Mouse (Mus musculus) hindbrain, embryonic 11.5 days (tissue): ENCODE measurements at regions not wholly inside any gene's neighbourhood (a gene's known extent, or its start where the extent isn't known, plus 50 kb on each side); places are given as distances from the start of the nearest gene placed in this dataset.
A peak's percentile ranks its signal among the peaks of the same experiment; 100 is the strongest.

Source experiments
- ATAC-seq: fragments of 200-750 bp; cut with Nextera tagmentation; 2 replicates; pipeline ENCODE4 v1.8.0; 2017; ENCODE audit warnings: mild to moderate bottlenecking, moderate TSS enrichment, moderate library complexity; ENCODE audit not compliant: low FRiP score
- DNase-seq: peaks from one replicate; pipeline ENCODE4 v3.0.0-alpha.2; 2015; ENCODE audit warnings: low spot score
- H3K27ac ChIP-seq: fragments of 300-500 bp; sonication (generic); 2 replicates; pipeline ENCODE4 v1.5.1; 2014; ENCODE audit warnings: mild to moderate bottlenecking, low read depth, low read length
- H3K27me3 ChIP-seq: fragments of 300-500 bp; sonication (generic); 2 replicates; pipeline ENCODE4 v1.6.1; 2014; ENCODE audit warnings: mild to moderate bottlenecking, low read length, moderate library complexity, mixed read lengths; ENCODE audit not compliant: control insufficient read depth, insufficient read depth
- H3K36me3 ChIP-seq: fragments of 300-500 bp; sonication (generic); 2 replicates; pipeline ENCODE4 v1.6.1; 2014; ENCODE audit warnings: mild to moderate bottlenecking, low read length, moderate library complexity, mixed read lengths; ENCODE audit not compliant: control insufficient read depth, insufficient read depth
- H3K4me1 ChIP-seq: fragments of 300-500 bp; sonication (generic); replicated peaks from 2 replicates; pipeline ENCODE4 v1.6.1; 2014; ENCODE audit warnings: low read length, mixed read lengths; ENCODE audit not compliant: control insufficient read depth, insufficient read depth
- H3K4me2 ChIP-seq: fragments of 300-500 bp; sonication (generic); replicated peaks from 2 replicates; pipeline ENCODE4 v1.6.1; 2014; ENCODE audit warnings: mild to moderate bottlenecking, low read depth, low read length
- H3K4me3 ChIP-seq: fragments of 300-500 bp; sonication (generic); 2 replicates; pipeline ENCODE4 v1.5.1; 2014; ENCODE audit warnings: low read depth, low read length
- H3K9ac ChIP-seq: fragments of 300-500 bp; sonication (generic); 2 replicates; pipeline ENCODE4 v1.6.1; 2014; ENCODE audit warnings: low read depth, low read length
- H3K9me3 ChIP-seq: fragments of 300-500 bp; sonication (generic); 2 replicates; pipeline ENCODE4 v1.6.1; 2016; ENCODE audit warnings: low read length; ENCODE audit not compliant: control insufficient read depth
- WGBS: fragments of 180-500 bp; shearing (Covaris S2); extraction: QIAGEN DNeasy Blood & Tissue Kit; methylation state at CpG from one replicate; pipeline ENCODE4 v1.1.7; 2014; 5-methylcytosine and 5-hydroxymethylcytosine counted together

GRCm38 (mm10) chr13:80502927-80503326 is 380.3 kb upstream of the Arrdc3 start:
- Histone ChIP-seq H3K9ac (no peak overlapping the region), H3K27me3 (no peaks in the 10 kb centered on the region), H3K9me3 (no peaks in the 10 kb centered on the region), H3K4me1 (no peaks in the 10 kb centered on the region), H3K36me3 (no peaks in the 10 kb centered on the region), H3K4me2 (no peak overlapping the region), H3K27ac (no peak overlapping the region), H3K4me3 (no peak overlapping the region)
- DNase-seq = no peak
- no peak for ATAC-seq
- 79% methylated on average over 1 of the region's 1 CpGs for WGBS

- DNase-seq (peak; percentile 19), ATAC-seq (peak; percentile 87)
- WGBS = 41% methylated on average over 3 of the region's 3 CpGs
- Histone ChIP-seq H3K4me2 (no peak overlapping the region), H3K27ac (no peak overlapping the region), H3K27me3 (no peaks in the 10 kb centered on the region), H3K9ac (no peak overlapping the region), H3K9me3 (no peaks in the 10 kb centered on the region), H3K4me1 (no peaks in the 10 kb centered on the region), H3K4me3 (no peak overlapping the region), H3K36me3 (no peaks in the 10 kb centered on the region)
Measured at GRCm38 (mm10) chr13:80514171-80514981, 368.8 kb upstream of the Arrdc3 start.

- peak; percentile 84 for ATAC-seq
- H3K27ac ChIP-seq = no peak overlapping the region
- WGBS = 41% methylated on average over 4 of the region's 4 CpGs
Measured at GRCm38 (mm10) chr13:80514982-80515253, 368.3 kb upstream of the Arrdc3 start.

GRCm38 (mm10) chr13:80518836-80519235 is 364.3 kb upstream of the Arrdc3 start:
- ATAC-seq = no peak
- H3K27ac ChIP-seq = no peak overlapping the region
- no peak overlapping the region for H3K4me3 ChIP-seq
- DNase-seq = no peak
- H3K4me2 ChIP-seq = no peak overlapping the region
- H3K36me3 ChIP-seq = no peaks in the 10 kb centered on the region
- no peak overlapping the region for H3K9ac ChIP-seq
- H3K4me1 ChIP-seq = no peaks in the 10 kb centered on the region
- no peaks in the 10 kb centered on the region for H3K9me3 ChIP-seq
- no peaks in the 10 kb centered on the region for H3K27me3 ChIP-seq
- 77% methylated on average over 1 of the region's 1 CpGs for WGBS

More at GRCm38 (mm10) chr13:80514982-80515253, 368.3 kb upstream of the Arrdc3 start:
- DNase-seq = no peak
- no peak overlapping the region for H3K4me2 ChIP-seq
- no peaks in the 10 kb centered on the region for H3K27me3 ChIP-seq
- no peaks in the 10 kb centered on the region for H3K36me3 ChIP-seq
- H3K4me3 ChIP-seq = no peak overlapping the region
- H3K9me3 ChIP-seq = no peaks in the 10 kb centered on the region
- no peak overlapping the region for H3K9ac ChIP-seq
- H3K4me1 ChIP-seq = no peaks in the 10 kb centered on the region

GRCm38 (mm10) chr13:80519792-80520191 is 363.4 kb upstream of the Arrdc3 start:
- Histone ChIP-seq H3K4me1 (no peaks in the 10 kb centered on the region), H3K27ac (no peak overlapping the region), H3K9me3 (no peaks in the 10 kb centered on the region), H3K36me3 (no peaks in the 10 kb centered on the region), H3K4me3 (no peak overlapping the region), H3K4me2 (no peak overlapping the region), H3K27me3 (no peaks in the 10 kb centered on the region), H3K9ac (no peak overlapping the region)
- WGBS = 76% methylated on average over 4 of the region's 4 CpGs
- ATAC-seq = no peak
- DNase-seq = no peak

GRCm38 (mm10) chr13:80535755-80536350 is 347.3 kb upstream of the Arrdc3 start:
- 81% methylated on average over 1 of the region's 1 CpGs for WGBS
- Histone ChIP-seq H3K36me3 (no peaks in the 10 kb centered on the region), H3K9me3 (no peaks in the 10 kb centered on the region), H3K4me2 (no peak overlapping the region), H3K27me3 (no peaks in the 10 kb centered on the region), H3K4me1 (no peaks in the 10 kb centered on the region), H3K27ac (no peak overlapping the region), H3K4me3 (no peak overlapping the region), H3K9ac (no peak overlapping the region)
- DNase-seq (no peak), ATAC-seq (no peak)

GRCm38 (mm10) chr13:80544951-80545350 is 338.2 kb upstream of the Arrdc3 start:
- ATAC-seq (no peak), DNase-seq (no peak)
- 84% methylated on average over 1 of the region's 1 CpGs for WGBS
- Histone ChIP-seq H3K4me2 (no peak overlapping the region), H3K4me3 (no peak overlapping the region), H3K9me3 (no peaks in the 10 kb centered on the region), H3K36me3 (no peaks in the 10 kb centered on the region), H3K9ac (no peak overlapping the region), H3K4me1 (no peaks in the 10 kb centered on the region), H3K27me3 (no peaks in the 10 kb centered on the region), H3K27ac (no peak overlapping the region)

- peak; percentile 39 for DNase-seq
- peak; percentile 78 for ATAC-seq
- no peaks in the 10 kb centered on the region for H3K9me3 ChIP-seq
- H3K27me3 ChIP-seq = no peaks in the 10 kb centered on the region
- H3K36me3 ChIP-seq = no peaks in the 10 kb centered on the region
- H3K27ac ChIP-seq = no peak overlapping the region
- H3K4me1 ChIP-seq = no peaks in the 10 kb centered on the region
- no peak overlapping the region for H3K4me3 ChIP-seq
- no peak overlapping the region for H3K9ac ChIP-seq
- no peak overlapping the region for H3K4me2 ChIP-seq
Measured at GRCm38 (mm10) chr13:80557156-80557555, 326.0 kb upstream of the Arrdc3 start.
